Mouse (Mus musculus): ENCODE data around the gene Mlkl. TPM values are rescaled to one million over a fixed set of nuclear protein-coding genes. Genes with fewer than 3 reads are reported as not detected.

The Mlkl gene
- total RNA-seq, 2 experiments from 2014 or later: 0.97 to 1.2 TPM

Other genes with a start within 250 kb of the Mlkl start
- under 1 TPM; 0.64 to 0.88 TPM for gene Clec18a, start 245.8 kb downstream of the Mlkl start, total RNA-seq (2021)
- 10 to 100 TPM; 89.9 to 97.1 TPM for gene Pdpr, start 243.5 kb downstream of the Mlkl start, total RNA-seq (2021)
- gene Glg1, start 79.0 kb downstream of the Mlkl start, total RNA-seq (2021): 10 to 100 TPM; 32.9 to 36.1 TPM
- 1 to 10 TPM; 4.3 to 4.4 TPM for gene Rfwd3, start 38.0 kb downstream of the Mlkl start, total RNA-seq (2021)
- 1 to 10 TPM; 1.4 to 1.8 TPM for gene Fa2h, start 55.6 kb upstream of the Mlkl start, total RNA-seq (2021)
- 1 to 10 TPM; 6.5 to 8.5 TPM for gene Wdr59, start 183.9 kb upstream of the Mlkl start, total RNA-seq (2021)
- gene Znrf1, start 197.9 kb upstream of the Mlkl start, total RNA-seq (2021): 10 to 100 TPM; 49.9 to 57.5 TPM

Data from gastrocnemius, postnatal 25 days (tissue).